Mouse (Mus musculus) lung, postnatal 10 days (tissue): ENCODE results near the gene Tm7sf2.

ENCODE experiments used
- DNase-seq: peaks from one replicate; pipeline ENCODE4 v3.0.0; 2021

The Tm7sf2 gene

DNA sequence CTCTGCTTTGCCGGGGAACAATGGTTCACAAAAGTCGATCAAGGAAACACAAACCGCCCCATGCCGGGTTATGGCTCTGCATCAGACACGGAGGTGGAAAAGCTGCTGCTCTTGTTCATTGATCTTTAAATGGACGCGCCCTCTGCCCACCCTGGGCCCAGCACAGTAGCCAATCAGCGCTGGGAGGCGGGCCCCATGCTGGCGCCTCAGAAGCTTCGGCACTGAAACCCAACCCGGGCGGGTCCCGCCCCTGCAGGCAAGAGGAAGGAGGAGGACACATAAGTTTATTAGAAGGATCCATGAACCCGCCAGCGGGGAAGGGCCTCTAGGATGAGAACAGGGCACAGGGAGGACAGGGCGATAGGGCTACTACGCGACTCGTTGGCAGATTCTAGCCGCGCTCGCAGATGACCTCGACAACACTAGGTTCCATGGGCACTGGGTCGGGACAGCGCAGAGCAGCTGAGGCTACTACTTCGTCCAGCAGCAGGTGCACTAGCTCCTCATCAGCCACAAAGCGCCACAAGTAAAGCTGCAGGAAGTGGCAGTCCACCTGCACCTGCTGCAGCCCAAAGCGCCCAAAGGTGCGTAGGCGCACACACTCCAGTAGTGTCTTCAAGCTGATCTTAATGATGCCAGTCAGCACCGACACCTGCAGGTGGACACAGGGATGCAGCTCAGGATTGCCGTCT, at the start of gene Tm7sf2:
Tm7sf2 (minus strand) TSS at position 650 of the 692 bp plus-strand sequence.
- peak; percentile 94 for DNase-seq

DNA sequence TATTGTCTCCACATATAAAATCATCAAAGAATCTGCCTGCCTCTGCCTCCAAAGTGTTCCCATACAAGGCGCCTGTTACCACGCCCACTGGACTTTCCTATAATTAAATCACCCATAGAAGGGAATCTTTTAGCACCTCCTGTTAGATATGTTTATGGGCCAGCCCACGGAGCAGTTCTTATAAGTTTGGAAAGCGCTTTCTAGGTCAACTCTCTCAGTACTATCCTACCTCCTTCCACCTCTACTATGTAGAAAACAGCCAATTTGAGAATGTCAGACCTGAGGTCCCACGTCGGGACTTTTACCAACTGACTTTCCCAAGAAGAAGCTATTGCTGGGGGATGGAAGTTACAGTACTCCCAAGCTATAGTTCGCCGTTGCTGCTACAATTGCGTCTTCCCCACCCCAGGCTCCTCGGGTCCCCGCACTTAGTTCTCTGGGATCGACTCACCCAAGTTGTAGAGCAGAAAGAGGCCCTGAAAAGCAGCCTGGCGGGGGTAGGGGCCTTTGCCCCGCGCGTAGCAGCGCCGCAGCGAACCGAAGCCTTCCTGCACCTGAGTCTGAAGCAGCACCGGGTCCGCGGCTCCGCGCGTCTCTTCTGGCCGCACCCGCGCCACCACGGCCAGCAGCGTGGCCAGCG, 49.3 kb upstream of the Tm7sf2 start:
- no peak for DNase-seq

DNA sequence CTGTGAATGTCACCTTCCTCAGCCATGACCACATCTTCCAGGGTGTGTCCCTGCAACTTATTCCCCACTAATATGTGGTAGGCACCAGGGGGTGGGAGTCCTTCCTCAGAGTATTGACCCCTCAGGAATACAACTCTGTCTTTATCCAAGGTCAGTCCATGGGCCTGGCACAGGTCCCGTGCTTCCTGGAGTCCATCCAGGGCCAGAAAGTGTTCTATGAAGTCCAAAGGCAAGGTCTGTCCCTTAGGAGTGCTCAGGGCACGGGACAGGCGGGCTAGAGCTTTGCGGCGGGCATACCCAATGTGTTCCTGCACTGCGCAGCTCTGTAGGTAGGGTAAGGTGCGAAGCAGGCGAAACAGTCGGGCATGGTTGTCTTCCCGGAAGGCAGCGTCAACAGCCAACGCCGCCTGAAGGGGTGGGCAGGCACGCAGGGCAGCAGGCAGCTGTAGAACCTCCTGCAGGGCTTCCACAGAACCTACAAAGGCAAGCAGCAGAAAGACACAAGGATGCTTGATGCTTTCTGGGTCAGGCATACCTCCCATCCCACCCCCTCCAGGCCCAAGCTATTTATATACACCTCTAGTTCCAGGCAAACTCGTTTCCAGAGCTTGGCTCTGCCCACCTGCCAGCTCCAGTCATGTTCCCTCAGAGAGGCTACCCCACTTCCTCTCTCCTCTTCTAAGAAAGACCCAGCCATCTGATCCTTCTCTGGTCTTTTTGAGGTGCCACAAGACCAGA, 48.1 kb upstream of the Tm7sf2 start:
- no peak for DNase-seq

DNA sequence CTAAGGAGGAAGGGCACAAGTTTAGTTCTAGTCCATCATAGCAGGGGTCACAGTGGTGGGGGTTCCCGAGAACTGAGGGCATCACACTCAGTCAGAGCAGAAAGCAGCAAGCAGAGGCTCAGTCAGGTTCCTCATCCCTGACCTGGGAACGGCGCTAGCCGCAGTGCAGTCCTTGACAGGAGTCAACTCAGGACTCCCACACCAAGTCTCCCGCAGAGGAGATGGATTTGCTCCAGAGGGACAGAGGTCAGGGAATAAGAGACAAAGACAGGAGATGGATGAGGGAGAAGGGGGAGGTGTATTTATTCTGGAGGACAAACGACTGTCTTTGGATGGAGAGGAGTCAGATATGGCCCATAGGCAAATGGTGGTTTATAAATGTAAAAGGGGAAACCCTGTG, 44.9 kb upstream of the Tm7sf2 start:
- DNase-seq, result no peak

DNA sequence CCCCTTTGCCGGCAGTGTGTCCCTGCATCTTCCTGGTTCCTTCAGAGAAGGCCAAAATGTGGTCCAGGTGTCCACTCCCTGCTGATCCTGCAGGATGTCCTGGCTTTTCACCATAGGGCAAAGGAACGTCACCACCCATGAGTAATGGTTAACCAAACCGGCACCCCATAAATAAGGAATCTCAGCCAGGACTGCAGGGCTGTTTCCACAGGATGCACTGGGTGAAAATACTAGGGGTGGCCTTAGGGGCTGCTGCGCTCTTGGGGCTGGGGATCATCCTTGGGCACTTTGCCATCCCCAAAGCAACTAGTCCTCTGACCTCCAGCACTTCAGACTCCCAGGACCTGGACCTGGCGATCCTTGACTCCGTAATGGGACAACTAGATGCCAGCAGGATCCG, 37.4 kb upstream of the Tm7sf2 start, which contains the start of gene Naaladl1:
Naaladl1 (plus strand) TSS at position 197 of the 400 bp plus-strand sequence.
- no peak for DNase-seq

DNA sequence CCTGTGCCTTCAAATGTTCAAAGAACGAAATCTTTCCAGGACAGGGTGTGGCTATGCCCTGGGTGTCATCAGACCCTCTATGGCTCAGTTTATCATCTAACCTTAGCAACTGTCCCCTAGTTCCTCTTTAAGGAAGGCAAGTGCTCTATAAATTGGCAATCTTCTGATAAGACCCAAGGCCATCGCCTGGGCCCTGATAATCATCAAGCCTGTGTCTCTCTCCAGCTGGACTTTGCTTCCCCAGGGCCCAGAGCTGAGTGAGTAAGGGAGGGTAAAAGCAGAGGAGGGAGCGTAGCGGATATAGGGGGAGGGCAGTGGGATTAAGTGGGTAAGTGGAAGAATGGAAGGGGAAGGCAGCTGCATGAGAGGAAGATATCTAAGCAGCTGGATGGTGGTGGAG, 36.3 kb upstream of the Tm7sf2 start:
- no peak for DNase-seq

DNA sequence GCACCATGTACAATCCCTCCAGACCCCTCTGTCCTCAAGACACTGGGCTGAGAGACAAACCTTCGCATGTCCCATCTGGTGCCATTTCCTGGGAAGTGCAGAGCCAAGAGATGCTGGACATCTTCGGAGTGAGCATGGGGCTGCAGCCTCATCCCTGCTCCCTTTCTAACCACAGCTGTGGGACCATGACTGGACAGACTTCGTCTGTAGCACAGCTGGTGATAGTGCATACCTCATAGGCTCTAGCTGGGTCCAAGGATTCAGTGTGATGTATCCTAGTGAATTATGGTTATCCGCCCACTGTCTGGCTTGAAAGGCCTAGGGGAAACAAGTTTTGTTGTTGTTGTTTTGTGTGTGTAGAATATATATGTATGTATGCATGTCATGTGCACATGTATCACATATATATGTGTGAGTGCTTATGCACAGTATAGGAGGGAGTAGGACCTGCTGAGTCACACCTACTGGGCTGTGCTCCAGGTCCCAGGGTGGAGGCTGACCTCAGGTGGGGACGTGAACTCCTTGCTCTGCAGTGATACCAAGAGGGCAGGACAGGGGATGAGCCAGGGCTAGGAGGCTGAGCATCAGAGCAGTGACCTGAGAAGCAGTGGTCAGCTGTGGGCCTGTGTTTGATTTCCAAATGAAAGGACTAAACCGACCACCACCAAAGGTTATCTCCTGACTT, 34.1 kb upstream of the Tm7sf2 start:
- no peak for DNase-seq

DNA sequence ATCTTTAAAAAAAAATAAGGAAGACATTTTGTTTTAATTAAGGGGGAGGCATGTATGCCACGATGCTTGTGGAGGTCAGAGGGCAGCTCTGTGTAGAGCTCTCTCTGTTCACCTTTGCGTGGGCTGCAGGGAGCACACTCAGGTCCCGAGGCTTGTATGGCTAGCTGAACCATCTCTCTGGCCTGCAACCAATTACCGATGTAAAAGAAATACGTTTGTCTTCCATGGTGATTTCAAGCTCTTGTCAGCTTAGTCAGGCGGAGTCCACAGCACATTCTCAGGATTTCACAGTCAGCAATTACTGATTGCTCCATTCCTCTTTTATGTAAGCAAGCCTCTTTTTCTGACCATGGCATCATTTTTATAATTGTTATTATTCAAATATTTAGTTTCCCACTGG, 33.0 kb upstream of the Tm7sf2 start:
- no peak for DNase-seq

DNA sequence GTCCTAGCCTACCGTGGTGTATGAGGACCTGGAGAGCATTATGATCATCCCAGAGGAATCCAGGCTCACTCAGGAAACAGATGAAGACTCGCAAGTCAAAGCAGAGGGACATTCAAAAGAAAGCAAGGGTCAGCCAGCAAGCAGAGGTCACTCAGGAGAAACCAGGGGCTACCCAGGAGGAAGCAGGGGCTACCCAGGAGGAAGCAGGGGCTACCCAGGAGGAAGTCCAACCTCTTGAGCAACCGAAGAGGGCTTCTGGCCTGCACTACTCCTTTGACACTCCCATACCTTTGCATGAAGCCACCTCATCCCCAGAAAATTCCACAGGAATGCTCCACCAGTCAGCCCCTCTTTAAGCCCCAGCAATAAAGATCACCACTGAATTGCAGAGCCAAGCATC, 29.7 kb upstream of the Tm7sf2 start:
- no peak for DNase-seq

DNA sequence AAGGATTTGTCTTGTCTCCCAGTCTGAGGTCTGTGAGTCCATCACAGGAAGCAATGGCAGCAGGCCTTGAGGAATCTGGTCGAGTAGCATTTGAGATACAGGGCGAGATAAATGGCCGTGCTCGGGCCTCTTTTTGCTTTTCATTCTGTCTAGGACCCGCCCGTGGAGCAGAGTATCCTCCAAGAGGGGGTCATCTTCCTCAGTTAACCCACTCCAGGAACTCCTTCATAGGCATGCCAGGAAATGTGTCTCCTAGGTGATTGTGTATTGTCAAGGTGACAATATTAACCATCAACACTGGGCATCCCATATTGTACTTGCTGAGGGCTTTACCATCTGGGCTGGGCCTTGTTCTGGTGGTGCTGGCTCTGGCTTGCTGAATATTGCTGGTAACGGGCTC, 25.9 kb upstream of the Tm7sf2 start, which contains the start of gene AC131692.1:
AC131692.1 (plus strand) TSS at position 301 of the 400 bp plus-strand sequence.
- no peak for DNase-seq

DNA sequence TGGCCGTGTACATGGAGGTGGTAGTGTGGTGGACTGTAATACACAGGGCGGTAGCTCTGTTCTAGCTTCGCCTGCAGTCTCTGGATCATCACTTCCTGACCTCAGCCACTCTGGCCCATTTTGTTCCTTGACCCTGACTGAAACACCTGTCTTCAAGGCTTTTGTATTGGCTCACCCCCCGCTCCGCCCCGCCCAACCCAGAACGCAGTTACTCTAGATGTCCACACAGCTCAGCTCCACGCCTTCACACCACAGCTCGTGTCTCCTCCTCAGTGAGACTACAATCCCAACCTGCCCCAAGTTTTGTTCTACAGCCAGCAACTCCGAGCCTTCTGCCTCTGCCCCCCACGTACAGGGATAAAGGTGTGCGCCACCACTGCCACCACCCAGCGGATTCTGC, 20.7 kb upstream of the Tm7sf2 start:
- no peak for DNase-seq

DNA sequence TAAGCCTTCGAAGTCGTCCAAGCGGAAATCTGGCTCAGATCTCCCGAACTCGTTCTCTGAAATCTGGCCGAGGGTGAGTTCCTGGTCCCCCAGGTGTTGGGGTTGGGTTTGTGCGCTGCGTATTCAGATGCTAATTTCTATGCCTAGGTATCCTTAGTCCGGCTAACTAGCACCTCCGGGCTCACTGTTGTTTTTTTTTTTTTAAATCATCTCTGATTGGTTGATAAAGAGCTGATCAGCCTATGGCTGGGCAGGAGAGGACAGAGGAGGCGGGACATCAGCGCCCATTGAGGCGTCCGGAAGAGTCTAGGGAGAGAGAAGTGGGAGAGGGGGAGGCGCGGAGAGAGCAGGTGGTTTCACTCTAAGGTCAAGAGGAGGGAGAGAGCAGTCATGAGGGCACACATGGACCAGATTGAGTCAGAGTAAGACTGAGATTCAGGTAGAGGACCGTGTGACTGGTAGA, 17.3 kb upstream of the Tm7sf2 start:
- DNase-seq, result peak; percentile 67

DNA sequence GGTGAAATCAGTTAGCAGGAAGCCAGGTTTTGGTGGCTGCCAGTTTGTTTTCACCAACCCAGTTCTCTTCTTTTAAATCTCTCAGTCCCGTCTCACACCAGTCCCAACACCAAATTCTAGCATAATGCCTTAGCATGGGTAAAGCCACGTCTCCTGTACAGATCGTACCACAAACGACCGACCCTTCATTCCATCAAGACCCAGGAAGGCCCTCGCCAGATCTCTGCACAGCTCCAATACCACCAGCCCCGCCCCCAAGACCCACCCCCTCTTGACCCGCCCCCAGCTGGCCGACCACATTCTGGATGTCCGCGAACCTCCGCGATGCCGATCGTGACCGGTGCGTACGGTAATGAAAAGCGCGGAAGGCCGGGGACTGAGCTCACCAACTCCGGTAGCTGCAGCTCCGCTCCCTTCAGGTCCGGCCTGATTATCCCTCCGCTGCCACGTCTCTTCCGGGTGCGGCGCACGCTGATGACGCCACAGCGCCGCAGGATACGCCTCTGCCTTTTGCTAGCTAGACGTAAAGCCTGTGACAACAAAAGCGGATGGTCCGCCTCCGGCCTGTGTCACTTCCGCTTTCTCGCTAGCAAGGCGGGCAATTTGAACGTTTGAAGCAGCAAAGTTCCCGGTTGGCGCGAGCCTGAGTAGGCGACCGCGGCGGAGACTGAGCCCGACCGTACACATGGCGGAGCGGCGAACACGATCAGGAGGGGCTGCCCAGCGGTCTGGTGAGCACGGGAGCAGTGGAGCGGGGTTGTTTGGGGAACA, 16.5 kb upstream of the Tm7sf2 start, which contains the start of the genes Zfpl1 and Cdca5:
Zfpl1 (minus strand) TSS at position 479 of the 771 bp plus-strand sequence.
Cdca5 (plus strand) TSS at position 506 of the 771 bp plus-strand sequence.
- DNase-seq, result peak; percentile 97

DNA sequence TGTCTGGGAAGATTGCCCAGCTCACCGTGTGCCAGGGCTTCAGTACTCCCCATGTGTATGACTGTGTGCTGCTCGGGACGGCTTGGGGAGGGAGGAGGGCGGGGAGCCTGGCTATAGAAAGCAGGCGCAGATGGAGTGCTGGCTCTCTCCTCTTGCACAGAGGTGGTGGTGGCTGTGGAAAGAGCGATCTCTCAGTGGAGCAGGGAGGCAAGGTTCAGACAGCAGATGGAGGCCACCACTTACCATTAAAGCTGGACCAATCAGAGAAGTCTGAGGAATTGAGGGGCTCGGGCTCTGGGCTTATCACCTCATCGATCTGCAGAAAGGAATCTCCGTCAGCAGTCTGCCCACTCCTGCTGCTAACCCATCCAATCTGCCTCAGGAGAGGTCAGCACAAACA, 14.0 kb upstream of the Tm7sf2 start, which contains the start of gene Gm28374:
Gm28374 (minus strand) TSS at position 101 of the 400 bp plus-strand sequence.
- DNase-seq, result no peak

DNA sequence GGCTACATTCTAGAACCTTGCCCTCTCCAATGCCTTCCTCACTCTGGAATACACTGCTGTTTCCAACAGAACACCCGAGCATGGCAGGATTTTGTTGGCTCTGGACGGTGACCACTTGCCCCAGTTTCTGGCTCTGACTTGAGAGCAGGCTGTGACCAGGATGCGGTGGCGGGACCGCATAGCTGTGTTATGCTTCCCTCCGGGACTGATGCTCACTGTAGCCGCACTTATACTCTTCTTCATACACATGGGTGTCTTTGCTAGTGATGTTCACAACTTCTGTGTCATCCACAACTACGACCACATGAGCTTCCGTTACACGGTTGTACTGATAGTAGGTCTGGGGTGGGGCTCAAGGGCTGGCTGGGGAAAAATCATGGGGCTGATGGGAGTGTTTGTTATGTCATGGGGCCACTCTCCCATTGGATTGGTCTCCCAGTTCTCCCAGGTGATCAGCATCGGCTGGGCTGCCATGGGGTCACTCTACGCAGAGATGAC, 11.9 kb upstream of the Tm7sf2 start, which contains the start of gene Tmem262:
Tmem262 (plus strand) TSS at position 51 of the 498 bp plus-strand sequence.
- DNase-seq, result no peak

DNA sequence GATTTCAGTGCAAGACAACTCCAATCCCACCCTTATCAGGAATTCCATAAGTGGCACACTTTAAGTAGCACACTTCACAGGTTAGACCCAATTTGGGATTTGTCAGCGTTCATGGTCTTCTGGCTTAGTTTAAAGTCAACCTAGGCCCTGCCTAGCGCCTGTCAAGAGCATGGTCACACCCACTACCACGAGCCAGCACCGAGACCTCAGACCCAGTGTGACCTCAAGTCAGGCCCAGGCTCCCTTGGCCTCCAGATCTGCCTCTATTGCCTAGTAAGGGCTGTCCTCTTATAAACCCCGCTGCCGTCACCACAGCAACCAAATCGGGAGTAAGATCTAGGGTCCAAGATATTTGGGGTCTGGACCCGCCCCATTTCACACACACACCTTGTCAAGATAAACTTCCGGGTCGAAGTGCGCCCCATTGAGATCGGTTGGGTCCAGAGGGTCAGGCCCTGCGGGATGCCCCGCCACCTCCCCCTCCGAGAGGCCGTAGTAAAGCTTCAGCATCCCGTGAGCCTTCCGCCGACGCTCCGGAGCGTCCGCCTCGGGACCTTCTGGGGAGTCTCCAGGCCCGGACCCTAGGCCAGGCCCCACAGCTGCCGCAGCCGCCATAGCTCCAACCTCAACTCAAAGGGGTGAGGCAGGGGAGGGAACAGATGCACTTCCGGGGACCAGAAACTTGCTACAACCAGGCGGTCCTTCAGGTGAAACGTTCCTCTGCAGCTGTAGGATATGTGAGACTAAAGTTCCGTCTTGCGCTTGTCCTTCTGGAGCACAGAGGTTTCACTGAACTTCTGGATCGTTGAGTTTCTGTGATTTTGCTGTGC, 8.6 kb upstream of the Tm7sf2 start, which contains the start of gene Vps51:
Vps51 (minus strand) TSS at position 668 of the 830 bp plus-strand sequence.
- peak; percentile 94 for DNase-seq

DNA sequence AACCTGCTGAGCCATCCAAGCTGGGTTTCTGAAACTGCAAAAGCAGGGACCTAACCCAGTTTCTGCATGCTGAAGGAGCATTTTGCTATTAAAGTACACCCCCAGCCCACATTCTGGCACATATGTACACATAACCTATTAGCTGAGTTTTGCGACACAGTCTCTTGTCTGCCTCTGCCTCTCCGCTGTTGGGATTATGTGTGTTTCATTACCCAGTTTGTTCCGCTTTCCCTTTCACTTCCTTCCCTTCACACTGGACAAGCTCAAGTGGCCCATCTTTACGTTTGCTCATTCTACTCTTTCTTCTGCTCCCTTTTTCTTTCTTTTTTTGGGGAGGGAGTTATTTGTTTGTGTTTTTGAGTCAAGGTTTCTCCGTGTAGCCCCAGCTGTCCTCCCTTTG, 5.7 kb upstream of the Tm7sf2 start:
- no peak for DNase-seq

DNA sequence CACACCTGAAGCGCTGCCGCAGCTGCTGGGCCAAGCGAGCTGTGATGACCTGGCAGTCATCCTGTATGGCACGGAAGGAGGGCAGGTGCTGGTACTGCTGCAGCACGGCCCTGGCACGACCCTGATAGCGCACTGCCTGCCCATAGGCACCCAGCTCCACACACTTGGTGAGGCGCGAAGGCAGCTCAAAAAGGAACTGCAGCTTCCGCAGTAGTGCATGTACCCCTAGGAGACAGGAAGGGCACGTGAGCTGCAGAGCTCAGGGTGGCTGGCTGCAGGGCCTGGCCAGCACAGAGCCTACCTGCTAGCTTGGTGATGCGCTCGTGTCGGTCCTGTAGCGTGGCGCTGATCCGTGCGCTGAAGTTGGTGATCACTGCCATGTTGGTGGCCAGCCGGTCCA, 3.1 kb upstream of the Tm7sf2 start:
- DNase-seq, result no peak

DNA sequence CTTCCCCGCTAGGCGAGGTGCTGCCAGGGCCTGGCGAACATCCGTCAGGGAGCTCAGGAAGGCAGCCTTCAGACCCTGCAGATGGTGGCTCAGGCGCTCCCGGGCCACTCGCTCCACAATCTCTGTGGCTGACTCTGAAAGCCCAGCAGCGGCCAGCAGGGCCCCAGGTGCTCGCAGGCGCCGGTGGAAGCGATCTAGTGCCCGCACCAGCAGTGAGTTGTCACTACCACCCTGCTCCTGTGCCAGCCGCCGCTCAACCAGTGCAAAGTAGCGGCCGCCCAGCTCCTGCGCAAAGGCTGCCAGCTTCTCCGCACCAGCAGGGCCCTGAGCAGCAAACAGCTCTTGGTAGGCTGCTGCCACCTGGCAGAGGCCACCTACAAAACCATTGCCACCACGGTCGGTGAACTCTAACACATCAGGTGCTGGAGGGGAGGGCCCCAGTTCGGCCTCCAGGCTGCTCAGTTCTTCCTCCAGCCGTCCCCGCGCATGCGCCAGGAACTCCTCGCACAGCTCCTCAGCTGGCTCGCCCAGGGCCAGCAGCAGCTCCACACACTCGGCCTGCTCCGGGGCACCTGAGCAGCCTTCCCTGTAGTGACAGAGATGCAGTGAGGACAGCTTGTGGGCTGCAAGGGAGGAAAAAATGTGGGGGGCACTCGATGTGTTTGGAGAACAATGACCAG, 2.5 kb upstream of the Tm7sf2 start:
- DNase-seq, result no peak

DNA sequence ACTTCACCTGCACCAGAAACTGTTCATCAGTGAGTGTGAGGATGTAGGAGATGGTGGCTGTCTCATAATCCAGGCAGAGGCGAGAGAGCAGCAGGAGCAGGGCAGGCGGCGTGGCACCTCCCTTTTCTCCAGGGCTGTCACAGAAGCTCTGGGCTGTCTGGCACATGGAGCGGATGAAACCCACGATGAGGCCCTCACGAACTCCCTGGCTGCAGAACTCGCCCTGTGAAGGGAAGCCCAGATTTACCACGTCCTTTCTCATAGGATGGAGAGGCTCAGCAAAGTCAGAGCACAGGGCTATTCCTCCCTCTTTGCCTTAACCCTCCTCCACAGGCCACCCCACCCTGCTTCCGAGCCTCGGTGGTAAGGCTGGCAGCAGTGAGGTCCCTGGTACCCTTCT, 1.7 kb upstream of the Tm7sf2 start:
- no peak for DNase-seq
